Mouse (Mus musculus) T-helper 2 cell (primary cell): ENCODE data around the gene 4931406P16Rik.

Experiments used
- in situ Hi-C: fragments of 300-600 bp; cut with MboI, MseI; formaldehyde crosslinking; loops from one replicate; pipeline ENCODE4 v1.15.1; 2025; ENCODE audit warnings: high pct_unique_total_duplicates

Gene 4931406P16Rik

GRCm38 (mm10) chr7:34250738-34251137 is 62.6 kb downstream of the 4931406P16Rik start, which contains the start of gene Gm6096:
TSS of gene Gm6096 (plus strand) at chr7:34251038.
- in situ Hi-C loops: no loop called here

GRCm38 (mm10) chr7:34246870-34247499 is 66.4 kb downstream of the 4931406P16Rik start:
- in situ Hi-C loops: loop anchor here (25.0 kb wide), 2 partner anchors 90 to 665 kb away; partner anchors contain the start of gene Pepd

- in situ Hi-C loops: loop anchor here (25.0 kb wide), 2 partner anchors 95 to 670 kb away; partner anchors contain the start of gene Pepd
These were observed 71.2 kb downstream of the 4931406P16Rik start for GRCm38 (mm10) chr7:34242176-34242575.

GRCm38 (mm10) chr7:34238086-34238485 is 75.3 kb downstream of the 4931406P16Rik start:
- in situ Hi-C loops: loop anchor here (25.0 kb wide), 2 partner anchors 99 to 674 kb away; partner anchors contain the start of gene Pepd

- in situ Hi-C loops: loop anchor here (25.0 kb wide), 2 partner anchors 102 to 677 kb away; partner anchors contain the start of gene Pepd
These were observed 77.7 kb downstream of the 4931406P16Rik start for GRCm38 (mm10) chr7:34235602-34236001.

GRCm38 (mm10) chr7:34234610-34235561 is 78.5 kb downstream of the 4931406P16Rik start:
- in situ Hi-C loops: loop anchor here (25.0 kb wide), 2 partner anchors 102 to 677 kb away; partner anchors contain the start of gene Pepd

GRCm38 (mm10) chr7:34233909-34234609 is 79.3 kb downstream of the 4931406P16Rik start:
- in situ Hi-C loops: loop anchor here (25.0 kb wide), 2 partner anchors 103 to 678 kb away; partner anchors contain the start of gene Pepd

GRCm38 (mm10) chr7:34232785-34233725 is 80.3 kb downstream of the 4931406P16Rik start:
- in situ Hi-C loops: loop anchor here (25.0 kb wide), 2 partner anchors 104 to 679 kb away; partner anchors contain the start of gene Pepd

- in situ Hi-C loops: loop anchor here (25.0 kb wide), 2 partner anchors 107 to 682 kb away; partner anchors contain the start of gene Pepd
These were observed 83.2 kb downstream of the 4931406P16Rik start, which contains the start of gene Gpi1 for GRCm38 (mm10) chr7:34230116-34230515. TSS of gene Gpi1 (minus strand) at chr7:34230336.

GRCm38 (mm10) chr7:34229691-34230111 is 83.7 kb downstream of the 4931406P16Rik start:
- in situ Hi-C loops: loop anchor here (25.0 kb wide), 2 partner anchors 108 to 683 kb away; partner anchors contain the start of gene Pepd

GRCm38 (mm10) chr7:34229153-34229552 is 84.2 kb downstream of the 4931406P16Rik start:
- in situ Hi-C loops: loop anchor here (25.0 kb wide), 2 partner anchors 108 to 683 kb away; partner anchors contain the start of gene Pepd

- in situ Hi-C loops: loop anchor here (25.0 kb wide), 2 partner anchors 109 to 684 kb away; partner anchors contain the start of gene Pepd
These were observed 84.7 kb downstream of the 4931406P16Rik start for GRCm38 (mm10) chr7:34228641-34229040.

GRCm38 (mm10) chr7:34226846-34227245 is 86.5 kb downstream of the 4931406P16Rik start:
- in situ Hi-C loops: loop anchor here (25.0 kb wide), 2 partner anchors 110 to 685 kb away; partner anchors contain the start of gene Pepd

GRCm38 (mm10) chr7:34226086-34226485 is 87.3 kb downstream of the 4931406P16Rik start:
- in situ Hi-C loops: loop anchor here (25.0 kb wide), 2 partner anchors 111 to 686 kb away; partner anchors contain the start of gene Pepd

GRCm38 (mm10) chr7:34224308-34224707 is 89.0 kb downstream of the 4931406P16Rik start:
- in situ Hi-C loops: no loop called here

- in situ Hi-C loops: no loop called here
These were observed 91.0 kb downstream of the 4931406P16Rik start for GRCm38 (mm10) chr7:34222340-34222739.

- in situ Hi-C loops: no loop called here
These were observed 91.6 kb downstream of the 4931406P16Rik start for GRCm38 (mm10) chr7:34221594-34222250.

GRCm38 (mm10) chr7:34218496-34218895 is 94.9 kb downstream of the 4931406P16Rik start:
- in situ Hi-C loops: no loop called here

GRCm38 (mm10) chr7:34216474-34216873 is 96.9 kb downstream of the 4931406P16Rik start:
- in situ Hi-C loops: no loop called here
